ENCODE assay signal across 15 mouse cellular contexts in the genomic region with DNA sequence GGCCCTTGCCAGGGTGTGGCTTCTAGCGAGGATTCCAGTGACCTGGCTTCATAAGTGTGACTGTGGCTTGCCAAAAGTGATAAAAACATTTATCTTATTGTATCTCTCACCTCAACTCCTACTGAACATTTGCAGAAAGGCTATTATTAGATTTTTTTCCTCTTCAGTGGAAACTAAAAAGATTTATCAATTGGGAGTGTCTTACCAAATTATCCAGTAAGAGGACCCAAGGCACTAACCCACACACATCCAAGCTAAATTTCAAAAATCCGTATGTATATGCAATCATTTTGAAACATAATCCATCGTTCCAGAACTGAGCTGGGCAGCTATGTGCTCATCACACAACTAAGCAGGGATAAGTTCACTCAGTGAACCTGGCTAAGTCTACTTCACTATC.
"Had no signal": no experiment of that assay in that cellular context is flagged by ENCODE, and none has a peak within 500 bp of the region (broad histone marks: within the 10 kb centered on the region; RNA-seq: fewer than 3 reads in every experiment).

No protein-coding gene starts in this region.

- DNase-seq: heart, postnatal 10 days; heart, postnatal 14 days; heart, postnatal 36 days; heart, postnatal 4 days; kidney, adult 11 months; kidney, adult 18-20 months; kidney, adult 2 months; kidney, adult 8-10 months; kidney, adult 9 months; kidney, postnatal 10 days; kidney, postnatal 14 days; kidney, postnatal 25 days; kidney, postnatal 4 days; layer of hippocampus, adult 9-11 months; layer of hippocampus, postnatal 36 days had no signal
